Mouse (Mus musculus): ENCODE measurements around the gene Arhgef19. TPM values are rescaled to one million over a fixed set of nuclear protein-coding genes. Genes with fewer than 3 reads are reported as not detected.

Arhgef19 gene
- total RNA-seq, 1 experiment from 2014 or later, result not detected

DNA sequence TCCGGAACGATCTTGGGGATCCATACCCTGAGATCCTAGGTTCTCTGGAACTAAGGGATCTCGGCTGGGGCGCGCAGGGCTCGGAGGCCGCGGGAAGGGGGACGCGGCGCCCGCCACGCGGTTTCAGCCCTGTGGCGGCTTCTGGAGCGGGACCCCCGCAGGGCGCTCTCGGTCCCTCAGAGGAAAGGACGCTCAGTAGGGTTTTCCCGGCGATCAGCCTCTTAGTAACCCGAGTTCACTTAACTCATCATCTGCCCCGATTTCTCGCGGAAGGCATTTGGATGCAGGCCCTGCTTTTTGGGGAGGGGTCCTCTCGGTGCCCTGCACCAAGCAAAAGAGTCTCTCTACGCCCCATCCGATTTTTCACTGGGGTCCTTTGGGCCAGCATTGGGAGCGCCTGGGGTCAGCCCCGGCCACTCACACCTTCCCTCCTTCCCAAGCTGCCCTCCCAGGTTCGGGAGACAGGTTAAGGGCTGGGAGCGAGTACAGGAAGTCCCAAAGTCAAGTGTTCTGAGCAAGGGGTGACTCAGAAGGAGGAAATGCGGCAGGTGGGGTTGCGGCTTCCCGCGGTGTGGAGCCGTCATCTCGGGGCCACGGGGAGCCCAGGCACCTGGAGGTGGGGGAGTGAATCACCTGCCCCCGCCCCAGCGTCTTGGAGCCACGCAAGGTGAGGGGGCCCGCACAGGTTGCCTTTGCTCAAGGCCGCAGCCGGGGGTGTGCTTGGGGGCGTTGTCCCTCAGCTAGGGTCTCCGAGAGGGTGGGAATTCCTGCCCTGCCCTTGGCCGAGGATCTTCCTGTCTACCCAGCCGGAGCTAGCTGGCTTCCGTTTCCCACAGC lies 62.5 kb downstream of the Arhgef19 start:
- no peak for ATAC-seq (ENCODE audit: extremely low read depth, insufficient number of reproducible peaks, low FRiP score, poor library complexity, severe bottlenecking)

DNA sequence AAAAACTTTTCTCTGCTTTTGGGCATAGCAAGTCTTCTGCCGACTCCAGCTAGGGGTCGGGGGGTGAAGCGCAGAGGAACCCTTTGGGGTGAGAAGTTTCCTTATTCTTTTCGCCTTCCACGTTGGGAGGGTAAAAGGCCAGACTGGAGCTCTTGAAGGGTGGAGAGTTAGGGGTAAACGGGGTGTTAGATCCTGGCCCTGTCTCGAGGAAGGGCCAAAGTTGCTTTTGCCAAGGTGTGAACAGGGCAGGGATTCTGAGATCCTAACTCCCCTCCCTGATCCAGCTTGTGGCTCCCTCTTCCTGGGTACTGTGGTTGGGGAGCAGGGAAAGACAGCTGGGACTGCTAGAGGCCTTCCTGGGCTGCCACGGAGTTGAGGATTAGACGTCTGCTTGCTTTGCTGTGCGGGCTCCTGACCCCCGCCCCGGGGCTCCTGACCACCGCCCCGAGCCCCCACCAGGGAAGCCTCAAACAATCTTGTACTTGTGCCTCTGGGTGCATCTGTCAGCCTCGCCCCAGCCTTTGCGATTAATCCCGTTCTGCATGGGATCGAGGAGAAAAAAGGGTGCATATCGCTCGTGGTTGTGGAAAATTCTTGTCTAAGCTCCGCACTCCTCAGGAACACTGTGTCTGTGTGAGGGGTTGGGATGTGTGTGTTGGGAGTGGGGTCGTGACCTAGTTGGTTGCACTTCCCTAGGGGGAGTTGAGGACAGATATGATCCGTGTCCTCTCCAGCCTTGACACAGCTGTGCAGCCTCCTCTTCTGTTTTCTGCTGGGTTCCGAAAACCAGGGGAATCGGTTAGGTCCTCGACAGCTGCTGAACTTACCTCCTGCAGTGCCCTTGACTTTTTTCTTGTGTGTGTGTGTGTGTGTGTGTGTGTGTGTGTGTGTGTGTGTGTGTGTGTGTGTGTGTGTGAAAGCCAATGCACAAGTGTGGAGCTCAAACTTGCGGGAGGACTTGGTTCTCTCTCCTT lies 63.4 kb downstream of the Arhgef19 start:
- ATAC-seq (ENCODE audit: extremely low read depth, insufficient number of reproducible peaks, low FRiP score, poor library complexity, severe bottlenecking), result no peak

- no peak for ATAC-seq (ENCODE audit: extremely low read depth, insufficient number of reproducible peaks, low FRiP score, poor library complexity, severe bottlenecking)
Measured at GRCm38 (mm10) chr4:141303402-141304222, 64.3 kb downstream of the Arhgef19 start.

- no peak for ATAC-seq (ENCODE audit: extremely low read depth, insufficient number of reproducible peaks, low FRiP score, poor library complexity, severe bottlenecking)
Measured at GRCm38 (mm10) chr4:141304223-141304611, 64.9 kb downstream of the Arhgef19 start.

DNA sequence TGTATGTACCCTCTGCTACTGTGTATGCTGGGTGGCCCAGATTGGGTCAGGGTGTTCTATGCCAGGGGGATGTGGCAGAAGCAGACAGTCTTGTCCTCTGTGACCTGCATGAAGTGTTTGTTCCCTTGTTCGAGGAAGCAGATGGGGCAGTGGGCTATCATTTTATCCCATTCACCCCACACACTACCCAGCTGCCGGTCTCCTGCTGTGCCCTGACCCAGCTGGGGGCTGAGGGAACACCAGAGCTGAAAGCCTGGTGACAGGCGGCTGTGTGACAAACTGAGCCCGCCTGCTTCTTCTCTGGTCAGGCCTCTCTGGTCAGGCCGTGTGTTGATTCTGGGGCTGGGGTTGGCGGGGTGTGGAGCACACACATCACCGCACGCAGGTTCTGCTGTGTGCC lies 66.8 kb downstream of the Arhgef19 start:
- ATAC-seq (ENCODE audit: extremely low read depth, insufficient number of reproducible peaks, low FRiP score, poor library complexity, severe bottlenecking), result no peak

Other genes with a start within 250 kb of the Arhgef19 start
- not detected in 2 replicates for gene Mfap2, start 229.1 kb upstream of the Arhgef19 start, total RNA-seq (2017)
- gene Crocc, start 178.9 kb upstream of the Arhgef19 start, total RNA-seq (2017), result 6.5 and 6.8 TPM in 2 replicates
- gene Necap2, start 161.1 kb upstream of the Arhgef19 start, total RNA-seq (2017), result 104 and 117 TPM in 2 replicates
- not detected in 2 replicates for gene Spata21, start 151.2 kb upstream of the Arhgef19 start, total RNA-seq (2017)
- gene Szrd1, start 99.7 kb upstream of the Arhgef19 start, total RNA-seq (2017), result 46.0 and 46.1 TPM in 2 replicates
- 10.8 and 10.9 TPM in 2 replicates for gene Fbxo42, start 91.6 kb upstream of the Arhgef19 start, total RNA-seq (2017)
- 0.70 and 1.2 TPM in 2 replicates for gene Rsg1, start 25.5 kb upstream of the Arhgef19 start, total RNA-seq (2017)
- gene Epha2, start 61.7 kb downstream of the Arhgef19 start, total RNA-seq (2017), result 1.2 and 2.8 TPM in 2 replicates
- gene Fam131c, start 128.7 kb downstream of the Arhgef19 start, total RNA-seq (2017), result not detected in 2 replicates
- gene Clcnka, start 159.2 kb downstream of the Arhgef19 start, total RNA-seq (2017), result not detected in 2 replicates
- gene Clcnkb, start 176.5 kb downstream of the Arhgef19 start, total RNA-seq (2017), result not detected in 2 replicates
- gene Hspb7, start 181.3 kb downstream of the Arhgef19 start, total RNA-seq (2017), result not detected in 2 replicates
- not detected in 2 replicates for gene Srarp, start 196.6 kb downstream of the Arhgef19 start, total RNA-seq (2017)
- 25.3 and 32.0 TPM in 2 replicates for gene Zbtb17, start 205.2 kb downstream of the Arhgef19 start, total RNA-seq (2017)